Mouse (Mus musculus) MEL (cell line): ENCODE data around the gene Psmd4.

ENCODE experiments used
- CTCF ChIP-seq, 3 experiments: IDR thresholded peaks in 2 of 3; conservative IDR thresholded peaks in 1 of 3; 2 replicates each; pipeline ENCODE4 v1.5.1; 2011 to 2012; ENCODE audit warnings: low read length in 3 of 3, low read depth in 2 of 3, mild to moderate bottlenecking in 2 of 3, improper control_type of control experiment in 1 of 3, inconsistent platforms in 1 of 3, mixed read lengths in 1 of 3, moderate library complexity in 1 of 3; ENCODE audit not compliant: control insufficient read depth in 1 of 3, insufficient read depth in 1 of 3, poor library complexity in 1 of 3, severe bottlenecking in 1 of 3
- HCFC1 ChIP-seq: IDR thresholded peaks from 2 replicates; pipeline ENCODE4 v1.6.1; 2012; ENCODE audit warnings: low read depth, mild to moderate bottlenecking, inconsistent platforms, low read length, improper control_type of control experiment, moderate library complexity
- MAX ChIP-seq: IDR thresholded peaks from 2 replicates; pipeline ENCODE4 v1.6.1; 2011; ENCODE audit warnings: low read length, improper control_type of control experiment
- POLR2A ChIP-seq, 2 experiments: IDR thresholded peaks; 2 replicates each; pipeline ENCODE4 v1.6.1; 2011 to 2012; ENCODE audit warnings: low read length in 2 of 2, mild to moderate bottlenecking in 2 of 2, control low read depth in 1 of 2, improper control_type of control experiment in 1 of 2, low read depth in 1 of 2, moderate library complexity in 1 of 2; ENCODE audit not compliant: control insufficient read depth in 1 of 2, insufficient read depth in 1 of 2, poor library complexity in 1 of 2
- SIN3A ChIP-seq: IDR thresholded peaks from 2 replicates; pipeline ENCODE4 v1.6.1; 2012; ENCODE audit warnings: low read length, improper control_type of control experiment, inconsistent platforms

DNA sequence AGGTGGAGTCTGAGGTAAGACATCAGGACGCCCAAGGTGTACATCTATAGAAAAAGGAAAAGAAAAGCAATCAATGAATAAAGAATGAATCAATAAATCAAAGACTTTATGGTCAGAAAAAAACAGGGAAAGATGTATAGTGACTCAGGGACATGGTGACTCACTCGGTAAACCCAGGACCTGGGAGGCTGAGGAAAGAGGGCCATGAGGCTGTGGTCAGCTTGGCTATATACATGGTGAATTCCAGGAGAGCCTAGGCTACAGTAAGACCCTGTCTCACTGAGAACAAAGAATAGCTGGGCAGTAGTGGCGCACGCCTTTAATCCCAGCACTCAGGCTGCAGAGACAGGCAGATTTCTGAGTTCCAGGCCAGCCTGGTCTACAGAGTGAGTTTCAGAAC is 21.3 kb upstream of the Psmd4 start:
- TF ChIP-seq CTCF (IDR thresholded peaks at IDR 0.05 in 2 of 3, conservative IDR thresholded peaks at IDR 0.05 in 1 of 3; ENCODE audit: control insufficient read depth in 1 of 3, insufficient read depth in 1 of 3, low read depth in 2 of 3, low read length in 3 of 3, poor library complexity in 1 of 3, severe bottlenecking in 1 of 3) (no peak), POLR2A (IDR thresholded peaks at IDR 0.05; ENCODE audit: control insufficient read depth in 1 of 2, insufficient read depth in 1 of 2, low read depth in 1 of 2, low read length in 2 of 2, poor library complexity in 1 of 2) (no peak), HCFC1 (no peak), MAX (no peak), SIN3A (no peak)
